Mouse (Mus musculus) cerebellum, adult 2 months (tissue): ENCODE results near the gene Washc4.

Experiments
- CTCF ChIP-seq: fragments of 200-500 bp; IDR thresholded peaks from 2 replicates; pipeline ENCODE4 v1.5.1; 2011; ENCODE audit warnings: low read depth, mild to moderate bottlenecking, control low read depth, low read length, moderate library complexity, borderline replicate concordance; ENCODE audit not compliant: insufficient read depth
- POLR2A ChIP-seq: fragments of 200-500 bp; IDR thresholded peaks from 2 replicates; pipeline ENCODE4 v1.6.1; 2011; ENCODE audit warnings: low read length, control low read depth, borderline replicate concordance; ENCODE audit not compliant: insufficient read depth

- no peak for TF ChIP-seq CTCF
- TF ChIP-seq POLR2A: no peak
Observed at GRCm38 (mm10) chr10:83632806-83633374, 89.3 kb downstream of the Washc4 start.
